Mouse (Mus musculus) G1E (cell line): Measurements from ENCODE around the gene Pla1a. TPM values are rescaled to one million over a fixed set of nuclear protein-coding genes. Genes with fewer than 3 reads are reported as not detected.

ENCODE experiments used
- ATAC-seq: 2 replicates; pipeline ENCODE4 v1.8.0; 2016; ENCODE audit warnings: mild to moderate bottlenecking; ENCODE audit not compliant: insufficient number of reproducible peaks, poor library complexity, low FRiP score, severe bottlenecking; ENCODE audit errors: extremely low read depth
- DNase-seq: peaks from one replicate; pipeline ENCODE4 v3.0.0; 2012; ENCODE audit warnings: low spot score
- H3K27me3 ChIP-seq: 2 replicates; pipeline ENCODE4 v1.6.1; 2012; ENCODE audit warnings: mild to moderate bottlenecking, low read length, inconsistent platforms; ENCODE audit not compliant: insufficient read depth
- H3K36me3 ChIP-seq: replicated peaks from 2 replicates; pipeline ENCODE3; 2012; ENCODE audit warnings: mild to moderate bottlenecking, inconsistent platforms
- H3K4me1 ChIP-seq: 2 replicates; pipeline ENCODE4 v1.6.1; 2012; ENCODE audit warnings: low read depth, low read length, inconsistent platforms, mixed read lengths; ENCODE audit not compliant: insufficient read depth
- H3K4me3 ChIP-seq: 2 replicates; pipeline ENCODE4 v1.5.1; 2012; ENCODE audit warnings: low read depth, mild to moderate bottlenecking, inconsistent platforms, low read length, moderate library complexity, mixed read lengths
- H3K9me3 ChIP-seq: replicated peaks from 2 replicates; pipeline ENCODE4 v1.6.1; 2012; ENCODE audit warnings: inconsistent platforms
- CTCF ChIP-seq: IDR thresholded peaks from 2 replicates; pipeline ENCODE4 v1.5.1; 2012; ENCODE audit warnings: low read depth, low read length, inconsistent platforms, mixed read lengths
- GATA1 ChIP-seq: IDR thresholded peaks from 2 replicates; pipeline ENCODE4 v1.6.1; 2012; ENCODE audit warnings: borderline replicate concordance, low read length, inconsistent platforms, mixed read lengths
- GATA2 ChIP-seq: IDR thresholded peaks from 2 replicates; pipeline ENCODE4 v1.6.1; 2012; ENCODE audit warnings: low read depth, low read length, inconsistent platforms, borderline replicate concordance
- POLR2AphosphoS5 ChIP-seq: IDR thresholded peaks from 2 replicates; pipeline ENCODE4 v1.6.1; 2012; ENCODE audit warnings: low read depth, low read length, inconsistent platforms; ENCODE audit not compliant: insufficient replicate concordance
- TAL1 ChIP-seq: conservative IDR thresholded peaks from 2 replicates; pipeline ENCODE4 v1.6.1; 2012; ENCODE audit warnings: low read depth, low read length, inconsistent platforms, mixed read lengths
- polyA plus RNA-seq: library from polyadenylated mRNA; stranded (reverse); fragments of >175 nt; gene quantifications from 2 replicates; pipeline ENCODE4 v1.2.3, GENCODE M21; 2012
- total RNA-seq, 2 experiments: library from RNA; stranded (forward) in 1 of 2; stranded (reverse) in 1 of 2; fragments of 200-1000 nt in 1 of 2; fragments of >200 nt in 1 of 2; fragmentation: Nextera tagmentation in 1 of 2; gene quantifications; 2 replicates each; pipeline ENCODE4 v1.2.3; 2014 to 2017

Pla1a gene
- total and polyA plus RNA-seq, 3 experiments, result 0.16 to 1.7 TPM; not detected in 1

- Histone ChIP-seq H3K9me3 (no peaks in the 10 kb centered on the region), H3K4me3 (peak overlapping the region; percentile 61; the same call in 1 of the 2 replicates), H3K4me1 (peaks cover 91% of the 10 kb centered on the region), H3K36me3 (peaks cover 31% of the 10 kb centered on the region), H3K27me3 (no peaks in the 10 kb centered on the region)
- no peak for TF ChIP-seq GATA2
- TF ChIP-seq POLR2AphosphoS5, result no peak
- no peak for TF ChIP-seq GATA1
- no peak for TF ChIP-seq CTCF
- no peak for TF ChIP-seq TAL1
- no peak for DNase-seq
- ATAC-seq, result no peak
Measured at GRCm38 (mm10) chr16:38373941-38374340, 59.0 kb downstream of the Pla1a start.

DNA sequence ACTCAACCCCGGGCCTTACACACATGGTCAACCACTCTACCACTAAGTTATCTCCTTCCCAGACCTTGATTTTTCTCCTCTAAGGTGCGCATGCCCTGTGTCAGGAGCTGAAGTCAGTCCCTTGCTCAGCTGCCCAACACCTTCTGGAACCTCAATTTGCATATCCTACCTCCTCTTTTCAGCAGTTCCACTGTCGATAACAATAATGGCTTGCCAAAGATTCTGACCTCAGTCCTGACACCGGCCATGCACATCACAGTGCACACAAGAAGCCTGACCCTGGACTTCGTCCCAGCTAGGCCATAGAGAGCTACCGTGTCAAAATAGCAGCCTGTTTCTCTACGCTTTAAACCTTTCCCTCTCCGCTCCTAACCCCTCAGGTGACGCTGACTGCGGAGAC is 59.5 kb downstream of the Pla1a start:
- no peak for ATAC-seq

DNA sequence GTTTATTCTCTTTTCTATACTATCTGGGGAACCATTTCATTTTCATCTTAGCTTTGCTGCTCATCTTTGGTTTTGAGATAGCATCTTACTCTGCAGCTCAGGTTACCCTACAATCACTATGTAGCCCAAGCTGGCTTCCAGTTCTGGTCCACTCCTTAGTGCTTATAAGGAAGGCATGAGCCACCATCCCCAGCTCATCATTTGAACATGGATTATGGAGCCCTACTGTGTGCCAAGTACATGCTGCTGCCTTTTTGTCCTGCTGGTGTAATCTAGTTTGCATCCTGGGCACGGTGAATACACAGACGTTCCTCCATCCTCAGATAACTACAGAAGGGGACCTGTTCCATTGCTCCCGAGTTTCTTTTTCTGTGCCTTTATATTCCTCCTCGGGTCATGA is 60.1 kb downstream of the Pla1a start:
- TF ChIP-seq GATA1, result no peak
- no peak for TF ChIP-seq CTCF
- TF ChIP-seq TAL1, result no peak
- no peak for TF ChIP-seq GATA2
- no peak for TF ChIP-seq POLR2AphosphoS5
- H3K4me3 ChIP-seq, result no peak overlapping the region; the same call in 1 of the 2 replicates
- peaks cover 25% of the 10 kb centered on the region for H3K36me3 ChIP-seq
- H3K9me3 ChIP-seq, result no peaks in the 10 kb centered on the region
- DNase-seq (no peak), ATAC-seq (no peak)
- peaks cover 92% of the 10 kb centered on the region for H3K4me1 ChIP-seq
- no peaks in the 10 kb centered on the region for H3K27me3 ChIP-seq

More for the DNA sequence above, 59.5 kb downstream of the Pla1a start:
- TF ChIP-seq GATA1 (no peak), TAL1 (no peak), CTCF (no peak)
- Histone ChIP-seq H3K9me3 (no peaks in the 10 kb centered on the region), H3K4me1 (peaks cover 91% of the 10 kb centered on the region), H3K4me3 (peak overlapping the region; percentile 16; the same call in 1 of the 2 replicates), H3K36me3 (peaks cover 26% of the 10 kb centered on the region), H3K27me3 (no peaks in the 10 kb centered on the region)
- DNase-seq, result no peak

DNA sequence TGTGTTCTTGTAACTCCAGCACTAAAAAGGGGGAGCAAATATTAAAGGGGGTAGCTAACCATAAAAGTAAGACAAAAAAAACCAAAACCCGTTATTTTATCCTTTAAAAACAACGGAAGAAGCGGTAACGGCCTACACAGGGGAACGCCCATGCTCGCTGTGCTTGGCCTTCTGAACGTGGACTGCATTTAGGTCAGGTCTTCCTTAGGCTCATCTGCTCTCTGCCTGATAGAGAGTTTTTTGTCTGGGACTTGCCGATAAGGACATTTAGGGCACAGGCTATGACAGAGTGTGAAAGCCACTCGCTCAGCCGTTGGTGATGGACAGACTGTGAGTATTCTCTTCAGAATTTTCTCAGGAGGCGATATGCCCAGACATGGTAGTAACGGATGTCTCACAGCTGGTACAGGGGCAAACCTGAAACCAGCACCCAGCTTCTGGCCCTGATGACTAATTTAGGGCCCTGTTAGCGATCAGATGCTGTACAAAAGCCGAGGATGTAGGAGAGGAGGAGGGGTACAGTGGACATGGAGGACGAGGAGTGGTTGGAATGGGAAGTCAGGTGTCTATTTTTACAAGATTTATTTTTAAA is 61.1 kb downstream of the Pla1a start:
- no peak for TF ChIP-seq GATA1
- TF ChIP-seq GATA2, result no peak
- no peak for TF ChIP-seq POLR2AphosphoS5
- peak; percentile 96 for TF ChIP-seq TAL1

GRCm38 (mm10) chr16:38370633-38371374 is 62.1 kb downstream of the Pla1a start:
- Histone ChIP-seq H3K36me3 (peaks cover 13% of the 10 kb centered on the region), H3K9me3 (no peaks in the 10 kb centered on the region), H3K4me3 (peak overlapping the region; percentile 59; the same call in 1 of the 2 replicates), H3K4me1 (peaks cover 78% of the 10 kb centered on the region), H3K27me3 (no peaks in the 10 kb centered on the region)
- DNase-seq (no peak), ATAC-seq (no peak)
- TF ChIP-seq CTCF (no peak), TAL1 (no peak), GATA1 (no peak), GATA2 (no peak), POLR2AphosphoS5 (no peak)

More for the DNA sequence above, 61.1 kb downstream of the Pla1a start:
- DNase-seq (peak; percentile 66), ATAC-seq (peak; percentile 86)
- peak overlapping the region; percentile 64 for H3K4me3 ChIP-seq
- H3K27me3 ChIP-seq, result no peaks in the 10 kb centered on the region
- H3K4me1 ChIP-seq, result peaks cover 82% of the 10 kb centered on the region
- H3K36me3 ChIP-seq, result peaks cover 15% of the 10 kb centered on the region
- no peaks in the 10 kb centered on the region for H3K9me3 ChIP-seq

DNA sequence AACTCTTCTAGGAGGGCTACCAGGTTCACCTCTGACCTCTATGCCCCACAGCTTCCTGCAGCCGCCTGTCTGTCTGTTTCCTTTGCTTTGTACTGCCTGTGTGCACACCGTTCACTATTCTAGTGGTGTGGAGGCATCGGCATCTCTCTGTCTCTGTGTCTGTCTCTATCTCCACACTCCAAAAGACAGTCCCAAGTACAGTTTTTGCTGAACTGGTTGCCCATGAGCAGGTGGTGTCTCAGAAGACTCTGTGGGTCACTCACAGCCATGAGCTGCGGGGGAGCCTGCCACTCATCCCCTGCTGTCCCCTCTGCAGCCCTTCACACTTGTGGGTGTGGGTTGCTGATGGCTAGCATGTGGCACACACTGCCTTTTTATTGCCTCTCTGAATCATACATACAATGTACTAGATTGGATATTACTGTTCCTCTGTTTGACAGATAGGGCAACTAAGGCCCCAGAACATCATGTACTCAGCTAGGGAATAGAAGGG is 62.9 kb downstream of the Pla1a start:
- H3K36me3 ChIP-seq, result peaks cover 7% of the 10 kb centered on the region
- ATAC-seq (no peak), DNase-seq (no peak)
- H3K4me1 ChIP-seq, result peaks cover 77% of the 10 kb centered on the region
- H3K4me3 ChIP-seq, result peak overlapping the region; percentile 59; the same call in 1 of the 2 replicates
- TF ChIP-seq GATA2 (no peak), GATA1 (no peak), POLR2AphosphoS5 (no peak)
- H3K27me3 ChIP-seq, result no peaks in the 10 kb centered on the region
- no peaks in the 10 kb centered on the region for H3K9me3 ChIP-seq
